Mouse (Mus musculus): Measurements from ENCODE around the gene Nefh. TPM values are rescaled to one million over a fixed set of nuclear protein-coding genes. Genes with fewer than 3 reads are reported as not detected.

Nefh gene
- total RNA-seq (2017) = 0.47 TPM in 1 of 2 replicates, not detected in the other

- ATAC-seq (ENCODE audit: extremely low read depth, insufficient number of reproducible peaks, low FRiP score, poor library complexity, severe bottlenecking) = no peak
Measured at GRCm38 (mm10) chr11:4947813-4948174, at the start of gene Nefh. Gene Nefh, minus strand, starts transcription at chr11:4948064.

GRCm38 (mm10) chr11:4996621-4997199 is 48.8 kb upstream of the Nefh start:
- no peak for ATAC-seq (ENCODE audit: extremely low read depth, insufficient number of reproducible peaks, low FRiP score, poor library complexity, severe bottlenecking)

- ATAC-seq (ENCODE audit: extremely low read depth, insufficient number of reproducible peaks, low FRiP score, poor library complexity, severe bottlenecking) = no peak
Measured at GRCm38 (mm10) chr11:4995676-4996075, 47.8 kb upstream of the Nefh start.

GRCm38 (mm10) chr11:4992471-4992870 is 44.6 kb upstream of the Nefh start:
- no peak for ATAC-seq (ENCODE audit: extremely low read depth, insufficient number of reproducible peaks, low FRiP score, poor library complexity, severe bottlenecking)

GRCm38 (mm10) chr11:4989187-4989586 is 41.3 kb upstream of the Nefh start:
- ATAC-seq (ENCODE audit: extremely low read depth, insufficient number of reproducible peaks, low FRiP score, poor library complexity, severe bottlenecking) = peak; percentile 36; the same call in 1 of the 2 replicates

- ATAC-seq (ENCODE audit: extremely low read depth, insufficient number of reproducible peaks, low FRiP score, poor library complexity, severe bottlenecking) = no peak
Measured at GRCm38 (mm10) chr11:4987487-4987852, 39.6 kb upstream of the Nefh start.

GRCm38 (mm10) chr11:4986695-4987486 is 39.0 kb upstream of the Nefh start, which contains the start of gene Ap1b1:
Gene Ap1b1, plus strand, starts transcription at chr11:4986824.
- ATAC-seq (ENCODE audit: extremely low read depth, insufficient number of reproducible peaks, low FRiP score, poor library complexity, severe bottlenecking) = peak; percentile 89

GRCm38 (mm10) chr11:4984799-4985198 is 36.9 kb upstream of the Nefh start:
- no peak for ATAC-seq (ENCODE audit: extremely low read depth, insufficient number of reproducible peaks, low FRiP score, poor library complexity, severe bottlenecking)

GRCm38 (mm10) chr11:4984249-4984648 is 36.4 kb upstream of the Nefh start:
- ATAC-seq (ENCODE audit: extremely low read depth, insufficient number of reproducible peaks, low FRiP score, poor library complexity, severe bottlenecking) = peak; percentile 44; the same call in 1 of the 2 replicates

GRCm38 (mm10) chr11:4983538-4983937 is 35.7 kb upstream of the Nefh start:
- ATAC-seq (ENCODE audit: extremely low read depth, insufficient number of reproducible peaks, low FRiP score, poor library complexity, severe bottlenecking) = no peak

- ATAC-seq (ENCODE audit: extremely low read depth, insufficient number of reproducible peaks, low FRiP score, poor library complexity, severe bottlenecking) = no peak
Measured at GRCm38 (mm10) chr11:4983010-4983409, 35.1 kb upstream of the Nefh start.

GRCm38 (mm10) chr11:4975623-4976022 is 27.8 kb upstream of the Nefh start:
- ATAC-seq (ENCODE audit: extremely low read depth, insufficient number of reproducible peaks, low FRiP score, poor library complexity, severe bottlenecking) = peak; percentile 70

- no peak for ATAC-seq (ENCODE audit: extremely low read depth, insufficient number of reproducible peaks, low FRiP score, poor library complexity, severe bottlenecking)
Measured at GRCm38 (mm10) chr11:4974376-4975122, 26.7 kb upstream of the Nefh start.

- ATAC-seq (ENCODE audit: extremely low read depth, insufficient number of reproducible peaks, low FRiP score, poor library complexity, severe bottlenecking) = no peak
Measured at GRCm38 (mm10) chr11:4973871-4974256, 26.0 kb upstream of the Nefh start.

- ATAC-seq (ENCODE audit: extremely low read depth, insufficient number of reproducible peaks, low FRiP score, poor library complexity, severe bottlenecking) = peak; percentile 80
Measured at GRCm38 (mm10) chr11:4972967-4973870, 25.4 kb upstream of the Nefh start.

- no peak for ATAC-seq (ENCODE audit: extremely low read depth, insufficient number of reproducible peaks, low FRiP score, poor library complexity, severe bottlenecking)
Measured at GRCm38 (mm10) chr11:4968376-4968775, 20.5 kb upstream of the Nefh start.

GRCm38 (mm10) chr11:4967549-4967948 is 19.7 kb upstream of the Nefh start:
- ATAC-seq (ENCODE audit: extremely low read depth, insufficient number of reproducible peaks, low FRiP score, poor library complexity, severe bottlenecking) = no peak

GRCm38 (mm10) chr11:4966888-4967287 is 19.0 kb upstream of the Nefh start:
- no peak for ATAC-seq (ENCODE audit: extremely low read depth, insufficient number of reproducible peaks, low FRiP score, poor library complexity, severe bottlenecking)

- no peak for ATAC-seq (ENCODE audit: extremely low read depth, insufficient number of reproducible peaks, low FRiP score, poor library complexity, severe bottlenecking)
Measured at GRCm38 (mm10) chr11:4966325-4966724, 18.5 kb upstream of the Nefh start.
